Mouse (Mus musculus): ENCODE data around the gene Sdsl.

Sdsl gene

DNA sequence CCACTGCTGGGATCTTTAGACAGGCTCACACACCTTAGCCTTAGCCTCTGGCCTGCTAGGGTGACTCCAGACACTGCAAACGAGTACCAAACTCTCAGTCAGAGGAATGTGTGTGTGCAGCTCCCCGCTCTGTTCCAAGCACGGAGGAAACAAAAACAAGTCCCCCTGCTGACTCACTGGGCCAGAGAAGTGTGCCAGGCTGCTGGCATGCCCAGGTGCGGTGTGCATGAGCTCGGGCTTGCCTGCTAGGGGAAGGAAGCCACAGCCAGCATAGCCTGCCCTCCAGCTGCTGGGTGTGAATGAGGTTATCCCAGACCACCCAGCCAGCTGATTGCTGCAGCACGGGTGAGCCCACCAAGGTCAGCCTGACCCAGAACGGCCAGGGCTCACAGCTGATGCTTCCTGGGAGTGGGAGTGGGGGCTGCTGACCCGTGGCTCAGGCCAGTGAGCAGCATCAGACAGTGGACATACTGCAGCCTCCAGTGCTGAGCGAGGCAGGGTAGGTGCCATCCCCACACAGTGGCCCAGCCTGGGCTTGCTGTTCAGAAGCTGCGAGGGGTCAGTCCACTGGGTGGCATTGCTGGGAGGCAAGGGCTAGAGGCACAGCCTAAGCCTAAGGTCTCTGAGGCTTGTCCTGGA, 22.6 kb upstream of the Sdsl start:
- DNase-seq (ENCODE audit: low read depth, low spot score), result no peak

- DNase-seq (ENCODE audit: low read depth, low spot score), result no peak
Observed at GRCm38 (mm10) chr5:120493873-120494395, 21.3 kb upstream of the Sdsl start.

DNA sequence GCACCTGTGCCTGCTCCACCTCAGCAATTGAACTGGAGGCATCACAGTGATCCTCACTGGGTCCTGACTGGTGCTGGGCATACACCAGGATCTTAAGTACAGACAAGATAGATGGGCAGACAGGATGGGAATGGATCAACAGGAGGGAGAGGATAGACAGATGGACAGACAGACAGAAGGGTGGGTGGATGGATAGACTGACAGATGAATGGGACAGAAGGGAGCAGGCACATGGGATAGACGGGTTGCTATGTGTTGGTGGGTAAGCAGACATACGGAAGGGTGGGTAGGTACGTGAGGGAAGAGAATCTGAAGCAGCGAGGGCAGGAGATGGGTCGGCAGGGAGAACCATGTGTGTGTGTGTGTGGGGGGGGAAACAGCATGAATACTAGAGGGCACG, 20.8 kb upstream of the Sdsl start:
- DNase-seq (ENCODE audit: low read depth, low spot score), result no peak

DNA sequence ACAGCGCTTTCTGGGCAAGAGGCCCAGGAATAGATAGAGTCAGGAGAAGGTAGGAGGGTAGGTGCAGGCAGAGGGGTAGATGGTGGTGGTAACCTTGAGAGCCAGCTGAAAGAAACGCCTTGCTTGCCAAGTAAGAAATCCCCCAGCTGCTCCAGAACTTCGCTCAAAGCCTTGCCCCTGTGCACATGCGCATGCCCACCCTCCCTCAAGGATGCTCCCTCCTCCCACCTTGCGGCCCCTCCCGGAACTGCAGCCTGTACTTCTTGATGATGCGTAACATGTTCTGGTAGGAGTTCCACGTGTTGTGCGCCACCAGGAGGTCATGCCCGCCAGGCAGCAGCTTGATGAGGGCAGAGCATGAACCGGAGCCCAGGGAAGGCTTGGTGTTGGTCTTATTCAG, 19.8 kb upstream of the Sdsl start:
- no peak for DNase-seq (ENCODE audit: low read depth, low spot score)

DNA sequence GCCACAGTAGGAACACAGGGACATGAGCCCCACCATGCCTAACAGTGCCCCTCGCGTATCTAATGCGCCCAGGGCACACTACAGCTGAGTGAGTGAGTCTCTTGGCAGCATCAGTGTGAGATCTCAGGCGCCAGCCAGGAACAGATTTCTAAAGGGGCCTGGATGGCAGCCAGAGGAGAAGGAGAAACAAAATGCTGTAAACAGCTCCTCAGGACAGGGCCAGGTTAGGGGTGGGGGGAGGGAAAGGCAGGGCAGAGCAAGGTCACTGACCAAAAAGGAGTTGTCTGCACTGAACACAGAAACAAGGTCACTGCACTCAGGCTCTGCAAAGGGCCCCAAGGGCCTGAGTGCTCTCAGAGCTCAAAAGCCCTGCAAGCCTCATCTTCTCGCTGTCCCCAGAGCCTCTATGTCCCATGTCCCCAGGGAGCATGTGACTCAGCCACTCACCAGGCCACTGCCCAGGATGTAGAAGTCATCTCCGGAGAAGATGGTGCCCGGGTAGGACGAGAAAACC, 18.1 kb upstream of the Sdsl start:
- DNase-seq (ENCODE audit: low read depth, low spot score), result no peak

GRCm38 (mm10) chr5:120487844-120488243, 15.2 kb upstream of the Sdsl start:
- no peak for DNase-seq (ENCODE audit: low read depth, low spot score)

- DNase-seq (ENCODE audit: low read depth, low spot score), result no peak
Observed at GRCm38 (mm10) chr5:120483399-120483798, 10.8 kb upstream of the Sdsl start.

DNA sequence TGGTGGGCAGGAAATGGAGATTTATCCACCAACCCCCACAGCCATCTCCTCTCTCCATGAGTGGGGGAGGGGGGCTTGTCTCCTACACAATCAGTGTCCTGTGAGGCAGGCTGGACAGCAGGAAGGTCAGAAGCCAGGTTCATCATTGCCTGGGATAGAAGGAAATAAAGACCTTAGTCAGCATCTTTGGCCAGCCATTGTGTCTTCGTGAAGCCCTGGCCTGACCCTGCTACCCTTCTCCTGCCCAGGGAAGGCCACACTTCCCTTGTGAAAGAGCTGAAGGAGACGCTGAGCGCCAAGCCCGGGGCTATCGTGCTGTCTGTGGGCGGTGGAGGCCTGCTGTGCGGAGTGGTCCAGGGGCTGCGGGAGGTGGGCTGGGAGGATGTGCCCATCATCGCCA, 8.6 kb upstream of the Sdsl start:
- DNase-seq (ENCODE audit: low read depth, low spot score), result no peak

DNA sequence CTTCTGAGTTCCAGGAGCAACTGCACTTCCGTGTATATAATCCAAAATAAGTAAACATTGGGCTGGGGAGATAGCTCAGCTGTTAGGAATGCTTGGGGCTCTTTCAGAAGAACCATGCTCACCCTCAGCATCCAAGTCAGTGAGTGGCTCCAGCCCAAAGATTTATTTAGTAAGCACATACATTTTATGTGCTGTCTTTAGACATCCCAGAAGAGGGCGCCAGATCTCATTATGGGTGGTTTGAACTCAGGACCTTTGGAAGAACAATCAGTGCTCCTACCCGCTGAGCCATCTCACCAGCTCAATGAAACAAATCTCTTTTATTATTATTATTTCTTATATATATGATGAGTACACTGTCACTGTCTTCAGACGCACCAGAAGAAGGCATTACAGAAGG, 6.9 kb upstream of the Sdsl start:
- no peak for DNase-seq (ENCODE audit: low read depth, low spot score)

- no peak for DNase-seq (ENCODE audit: low read depth, low spot score)
Observed at GRCm38 (mm10) chr5:120477993-120478392, 5.4 kb upstream of the Sdsl start.

DNA sequence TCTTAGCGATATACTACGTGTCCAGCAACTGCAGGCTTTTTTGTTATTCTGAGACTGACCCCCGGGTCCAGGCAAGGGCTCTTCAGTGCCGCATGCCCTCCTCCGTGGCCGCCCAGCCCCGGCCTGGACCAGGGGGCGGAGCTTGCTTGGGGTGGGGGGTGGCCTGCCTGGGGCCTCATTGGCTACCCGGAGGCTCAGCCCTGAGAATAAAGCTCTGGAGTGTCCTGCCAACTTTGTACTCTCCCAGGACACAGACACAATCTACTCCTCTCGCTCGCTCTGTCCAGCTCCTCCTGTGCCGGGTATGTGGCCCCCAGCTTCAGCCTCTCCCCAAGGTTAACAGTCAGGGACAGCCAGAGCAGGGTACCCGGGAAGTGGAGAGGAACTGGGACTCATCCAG, 3.7 kb upstream of the Sdsl start, which contains the start of gene Sds:
Gene Sds (plus strand): TSS at position 231 of the 400 bp plus-strand sequence.
- no peak for DNase-seq (ENCODE audit: low read depth, low spot score)

DNA sequence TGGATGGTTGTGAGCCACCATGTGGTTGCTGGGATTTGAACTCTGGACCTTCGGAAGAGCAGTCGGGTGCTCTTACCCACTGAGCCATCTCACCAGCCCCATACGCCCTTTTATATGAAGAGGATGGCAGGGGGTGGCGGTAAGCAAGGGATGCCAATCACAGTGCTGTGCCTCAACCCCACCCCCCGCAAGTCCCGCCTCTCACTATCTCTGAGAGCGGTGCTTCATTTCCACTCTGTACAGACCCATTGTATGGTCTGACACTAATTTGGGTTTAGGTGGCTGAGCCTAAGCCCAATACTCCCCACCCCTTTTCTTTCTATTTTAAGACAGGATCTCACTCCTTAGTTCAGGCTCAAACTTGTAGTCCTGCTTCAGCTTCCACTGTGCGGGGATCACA, 3.3 kb upstream of the Sdsl start:
- no peak for DNase-seq (ENCODE audit: low read depth, low spot score)

DNA sequence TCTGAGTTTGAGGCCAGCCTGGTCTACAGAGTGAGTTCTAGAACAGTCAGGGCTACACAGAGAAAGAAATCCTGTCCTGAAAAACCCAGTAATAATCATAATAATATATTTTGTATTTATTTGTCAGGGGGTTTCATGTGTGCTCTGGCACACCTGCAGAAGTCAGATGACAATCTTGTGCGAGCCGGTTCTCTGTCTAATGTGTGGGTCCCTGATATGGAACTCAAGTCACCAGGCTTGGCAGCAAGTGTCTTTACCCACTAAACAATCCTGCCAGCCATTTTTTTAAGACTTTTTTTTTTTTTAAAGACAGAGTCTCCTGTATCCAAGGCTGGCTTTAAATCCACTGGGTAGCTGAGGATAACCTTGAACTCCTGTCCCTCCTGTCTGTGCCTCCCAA, 751 bp upstream of the Sdsl start:
- DNase-seq (ENCODE audit: low read depth, low spot score), result no peak

- no peak for DNase-seq (ENCODE audit: low read depth, low spot score)
Observed at GRCm38 (mm10) chr5:120471538-120471937, 1.1 kb downstream of the Sdsl start.

GRCm38 (mm10) chr5:120468830-120469229, 3.8 kb downstream of the Sdsl start:
- no peak for DNase-seq (ENCODE audit: low read depth, low spot score)

GRCm38 (mm10) chr5:120468336-120468735, 4.3 kb downstream of the Sdsl start:
- no peak for DNase-seq (ENCODE audit: low read depth, low spot score)

DNA sequence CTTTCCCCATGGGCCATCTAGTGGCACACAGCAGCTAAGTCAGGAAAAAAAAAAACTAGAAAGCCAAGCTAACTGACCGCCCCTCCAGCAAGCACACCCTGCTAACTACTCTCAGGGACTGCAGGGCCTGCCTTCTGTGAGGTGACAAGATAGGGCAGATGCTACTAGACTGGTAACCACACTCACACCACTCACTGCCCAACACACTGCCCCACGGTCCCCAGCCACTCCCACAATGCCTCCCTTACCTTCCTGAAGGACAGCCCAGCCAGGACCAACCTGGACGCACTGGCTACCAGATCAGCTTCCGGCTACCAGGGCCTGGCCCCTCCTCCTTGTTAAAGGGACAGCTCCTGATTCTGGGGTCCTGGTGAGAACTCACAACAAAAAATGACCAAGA, 5.6 kb downstream of the Sdsl start:
- DNase-seq (ENCODE audit: low read depth, low spot score), result no peak

DNA sequence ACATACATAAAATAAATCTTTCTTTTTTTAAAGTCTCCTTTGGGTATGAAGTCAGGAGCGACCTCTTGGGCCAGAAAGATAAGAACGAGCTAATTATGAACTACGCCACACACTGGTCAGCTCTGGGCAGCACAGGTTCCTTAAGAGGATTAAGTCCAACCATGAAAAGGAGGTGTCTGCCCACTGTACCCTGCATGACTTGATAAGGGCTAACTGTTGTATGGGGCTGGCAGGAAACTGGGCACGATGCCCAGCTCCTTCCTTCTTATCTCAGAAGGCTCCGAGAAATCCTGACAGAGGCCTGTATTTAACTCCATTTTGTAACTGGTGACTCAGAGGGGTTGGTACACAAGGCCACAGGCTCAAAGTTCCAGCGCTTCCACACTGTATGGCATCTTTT, 6.8 kb downstream of the Sdsl start:
- DNase-seq (ENCODE audit: low read depth, low spot score), result no peak

GRCm38 (mm10) chr5:120465062-120465461, 7.5 kb downstream of the Sdsl start:
- DNase-seq (ENCODE audit: low read depth, low spot score), result peak; percentile 42

DNA sequence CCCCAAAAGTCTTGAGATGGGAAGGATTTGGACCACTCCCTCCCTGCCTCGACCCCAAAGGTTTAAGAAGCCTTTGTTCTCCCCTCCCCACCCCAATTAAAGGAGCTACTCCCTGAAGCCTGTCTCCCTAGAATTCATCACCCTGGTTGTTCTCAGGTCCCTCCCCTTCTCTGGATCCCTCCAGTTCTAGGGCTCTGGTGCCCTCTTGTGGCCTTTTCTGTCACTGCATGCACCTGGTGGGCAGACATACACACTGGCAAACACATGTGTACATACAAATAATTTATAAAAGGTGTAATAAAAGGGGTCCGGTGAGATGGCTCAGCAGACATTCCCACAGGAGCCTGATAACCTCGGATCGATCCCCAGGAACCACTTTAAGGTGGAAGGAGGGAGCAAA, 8.3 kb downstream of the Sdsl start:
- DNase-seq (ENCODE audit: low read depth, low spot score), result no peak

- no peak for DNase-seq (ENCODE audit: low read depth, low spot score)
Observed at GRCm38 (mm10) chr5:120461902-120462301, 10.7 kb downstream of the Sdsl start.

- no peak for DNase-seq (ENCODE audit: low read depth, low spot score)
Observed at GRCm38 (mm10) chr5:120459133-120459532, 13.5 kb downstream of the Sdsl start.

DNA sequence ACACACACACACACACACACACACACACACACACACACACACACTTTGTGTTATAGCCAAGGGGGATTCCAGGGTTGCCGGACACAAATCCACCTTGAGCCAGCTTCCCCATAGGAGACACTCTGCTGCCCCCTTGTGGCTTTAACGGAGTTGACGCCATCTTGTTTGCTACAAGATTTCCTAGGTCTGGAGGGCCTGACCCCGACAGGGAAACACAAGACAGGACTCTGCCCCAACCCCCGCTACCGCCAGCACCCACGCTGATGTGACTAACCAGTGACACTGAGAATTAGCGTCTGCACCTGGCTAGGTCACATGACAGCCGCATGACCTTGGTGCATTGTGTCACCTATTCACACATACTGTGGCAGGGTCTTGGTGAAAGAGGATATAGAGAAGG, 15.0 kb downstream of the Sdsl start:
- DNase-seq (ENCODE audit: low read depth, low spot score), result peak; percentile 43
